9 mouse cellular contexts compared by ENCODE assay signal in the genomic region with DNA sequence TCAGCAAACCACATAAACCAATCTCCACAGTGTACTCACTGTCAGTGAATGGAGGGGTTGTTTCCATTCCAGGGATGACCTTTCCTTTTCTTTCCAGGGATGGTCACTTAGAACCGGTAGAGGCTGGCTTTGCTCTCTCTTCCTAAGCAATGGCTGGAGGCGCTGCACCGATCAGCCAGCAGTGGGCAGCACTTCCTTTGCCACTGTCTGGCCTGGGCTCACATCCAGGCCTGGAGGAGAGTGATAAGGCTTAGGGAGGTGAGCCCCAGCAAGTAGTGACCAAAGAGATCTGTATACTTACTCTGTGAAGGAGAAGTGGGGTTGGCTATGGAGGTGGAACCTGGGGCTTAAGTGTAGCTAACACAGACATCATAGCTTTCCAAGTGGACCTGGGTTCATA. TPM values are rescaled to one million over a fixed set of nuclear protein-coding genes. Genes with fewer than 3 reads are reported as not detected.
DNase-seq lines count a peak whose midpoint lies in the region; ATAC-seq and TF ChIP-seq lines count a peak whose summit lies in the region.
"Had no signal": no experiment of that assay in that cellular context is flagged by ENCODE, and none has a peak within 500 bp of the region (broad histone marks: within the 10 kb centered on the region; RNA-seq: fewer than 3 reads in every experiment).

No protein-coding gene starts in this region.

- intact Hi-C loops in left cerebral cortex, adult 2 months (cut with DNase I): no loop called here

- no peak overlapping the region for H3K4me3 ChIP-seq in left cerebral cortex, adult 2 months
- H3K4me3 ChIP-seq: limb, embryonic 15.5 days had no signal

- no peak for ATAC-seq in erythroid progenitor cell, adult 5-6 weeks (replicated peaks; ENCODE audit: low FRiP score, poor library complexity, severe bottlenecking)

- no peak overlapping the region for H3K27ac ChIP-seq in left cerebral cortex, adult 2 months
- H3K27ac ChIP-seq: limb, embryonic 15.5 days had no signal

- peak; percentile 68 for TF ChIP-seq CTCF in left cerebral cortex, adult 2 months (IDR thresholded peaks at IDR 0.05)

- peak; percentile 68 to 69 for DNase-seq in cerebellum, postnatal 10 days
- no peak for DNase-seq in cerebellum, adult 11 months
- DNase-seq in left cerebral cortex, adult 2 months (ENCODE audit: extremely low spot score in 1 of 2, low spot score in 2 of 2): peak in 1 of 2 experiments; percentile 17
- DNase-seq in left cerebral cortex, adult 11 months (ENCODE audit: low spot score): no peak
- DNase-seq in adrenal gland, adult 18-20 months (ENCODE audit: low spot score in 2 of 2): peak; percentile 40 to 44
- peak; percentile 65 for DNase-seq in kidney, postnatal 10 days
- DNase-seq in layer of hippocampus, adult 9-10 months (ENCODE audit: low spot score): no peak

RNA-seq across cellular contexts. Expression of gene Asb18, which starts 12.5 kb away (rescaled TPM):
- 1 to 10 TPM; 1.1 to 1.3 TPM for total RNA-seq in left cerebral cortex, adult 2 months (2021)
- total RNA-seq in adrenal gland, adult 18-20 months (2021): not detected
- total RNA-seq in erythroid progenitor cell, adult 5-6 weeks (2015; ENCODE audit: low replicate concordance): not detected in 2 replicates
- not detected in 2 replicates for total RNA-seq in erythroid progenitor cell, adult 5-6 weeks (2017; ENCODE audit: low replicate concordance)

Comparison
In these comparisons a context has a peak if more than half of its experiments do, and no peak if none do; other contexts are left out.
1. DNase-seq: peak in cerebellum, postnatal 10 days (2 of 2), adrenal gland, adult 18-20 months (2 of 2) and kidney, postnatal 10 days (single experiment); none in cerebellum, adult 11 months (single experiment), left cerebral cortex, adult 11 months (single experiment) and layer of hippocampus, adult 9-10 months (single experiment).